Mouse (Mus musculus) CH12.LX (cell line): ENCODE results near the gene Vps9d1. TPM values are rescaled to one million over a fixed set of nuclear protein-coding genes. Genes with fewer than 3 reads are reported as not detected.

ENCODE experiments used
- DNase-seq: peaks from one replicate; pipeline ENCODE4 v3.0.0-alpha.2; 2013; ENCODE audit errors: extremely low read depth
- H3K27ac ChIP-seq: 2 replicates; pipeline ENCODE4 v1.5.1; 2012; ENCODE audit warnings: low read depth, mild to moderate bottlenecking, control low read depth, moderate library complexity; ENCODE audit not compliant: insufficient read depth
- H3K27me3 ChIP-seq: replicated peaks from 2 replicates; pipeline ENCODE3; 2012; ENCODE audit warnings: inconsistent platforms
- H3K36me3 ChIP-seq, 2 experiments: replicated peaks in 1 of 2; 2 replicates each; pipeline versions ENCODE3 to v1.6.1; 2012; ENCODE audit warnings: inconsistent platforms in 1 of 2, low read length in 1 of 2, mild to moderate bottlenecking in 1 of 2, mixed read lengths in 1 of 2, moderate library complexity in 1 of 2; ENCODE audit not compliant: control insufficient read depth in 1 of 2, insufficient read depth in 1 of 2
- H3K4me1 ChIP-seq, 2 experiments: 2 replicates each; pipeline ENCODE4 v1.6.1; 2012; ENCODE audit warnings: inconsistent platforms in 1 of 2, moderate library complexity in 1 of 2; ENCODE audit not compliant: insufficient read depth in 2 of 2, control insufficient read depth in 1 of 2
- H3K4me2 ChIP-seq: 2 replicates; pipeline ENCODE4 v1.6.1; 2012; ENCODE audit warnings: low read depth, mild to moderate bottlenecking, control low read depth; ENCODE audit not compliant: poor library complexity, insufficient read depth, severe bottlenecking
- H3K4me3 ChIP-seq, 3 experiments: fragments of 150-350 bp in 1 of 3; sonication (generic) in 1 of 3; replicated peaks in 1 of 3; 2 replicates each; pipeline versions ENCODE3 to v1.5.1; 2011 to 2012; ENCODE audit warnings: low read depth in 2 of 3, low read length in 2 of 3, mild to moderate bottlenecking in 2 of 3, moderate library complexity in 2 of 3, control low read depth in 1 of 3, improper control_type of control experiment in 1 of 3, inconsistent platforms in 1 of 3, mixed read lengths in 1 of 3; ENCODE audit not compliant: poor library complexity in 1 of 3
- H3K79me2 ChIP-seq: replicated peaks from 2 replicates; pipeline ENCODE4 v1.6.1; 2012; ENCODE audit warnings: mild to moderate bottlenecking, moderate library complexity; ENCODE audit not compliant: control insufficient read depth, poor library complexity, insufficient read depth, severe bottlenecking; ENCODE audit errors: extremely low read depth
- H3K9ac ChIP-seq: 2 replicates; pipeline ENCODE4 v1.6.1; 2012; ENCODE audit warnings: low read depth, mild to moderate bottlenecking, control low read depth, moderate library complexity; ENCODE audit not compliant: insufficient read depth
- H3K9me3 ChIP-seq: replicated peaks from 2 replicates; pipeline ENCODE3; 2012; ENCODE audit warnings: low read length, inconsistent platforms, mixed read lengths
- CHD1 ChIP-seq: IDR thresholded peaks from 2 replicates; pipeline ENCODE4 v1.6.1; 2012; ENCODE audit warnings: low read depth, low read length, improper control_type of control experiment, inconsistent platforms
- CHD2 ChIP-seq: IDR thresholded peaks from 2 replicates; pipeline ENCODE4 v1.6.1; 2011; ENCODE audit warnings: low read length, improper control_type of control experiment
- CTCF ChIP-seq, 2 experiments: IDR thresholded peaks in 1 of 2; conservative IDR thresholded peaks in 1 of 2; 2 replicates each; pipeline ENCODE4 v1.5.1; 2011 to 2012; ENCODE audit warnings: low read depth in 2 of 2, low read length in 2 of 2, improper control_type of control experiment in 1 of 2, inconsistent platforms in 1 of 2, mild to moderate bottlenecking in 1 of 2, moderate library complexity in 1 of 2
- E2F4 ChIP-seq: IDR thresholded peaks from 2 replicates; pipeline ENCODE4 v1.6.1; 2011; ENCODE audit warnings: low read depth, low read length, improper control_type of control experiment; ENCODE audit not compliant: insufficient replicate concordance
- ELF1 ChIP-seq: IDR thresholded peaks from 2 replicates; pipeline ENCODE4 v1.6.1; 2014; ENCODE audit warnings: low read depth, mild to moderate bottlenecking, inconsistent platforms, low read length, improper control_type of control experiment
- EP300 ChIP-seq: IDR thresholded peaks from 2 replicates; pipeline ENCODE4 v1.6.1; 2011; ENCODE audit warnings: low read length, improper control_type of control experiment
- GABPA ChIP-seq: IDR thresholded peaks from 2 replicates; pipeline ENCODE4 v1.6.1; 2012; ENCODE audit warnings: low read depth, low read length, improper control_type of control experiment, inconsistent platforms; ENCODE audit not compliant: insufficient replicate concordance
- JUN ChIP-seq: IDR thresholded peaks from 2 replicates; pipeline ENCODE4 v1.6.1; 2011; ENCODE audit warnings: low read depth, mild to moderate bottlenecking, low read length, improper control_type of control experiment, moderate library complexity; ENCODE audit not compliant: insufficient read depth
- MAX ChIP-seq: IDR thresholded peaks from 2 replicates; pipeline ENCODE4 v1.6.1; 2011; ENCODE audit warnings: low read length, improper control_type of control experiment
- MAZ ChIP-seq: IDR thresholded peaks from 2 replicates; pipeline ENCODE4 v1.6.1; 2012; ENCODE audit warnings: low read depth, mild to moderate bottlenecking, inconsistent platforms, low read length, improper control_type of control experiment, moderate library complexity
- MXI1 ChIP-seq: IDR thresholded peaks from 2 replicates; pipeline ENCODE4 v1.6.1; 2011; ENCODE audit warnings: mild to moderate bottlenecking, low read depth, low read length, improper control_type of control experiment
- NRF1 ChIP-seq: IDR thresholded peaks from 2 replicates; pipeline ENCODE4 v1.6.1; 2014; ENCODE audit warnings: low read depth, mild to moderate bottlenecking, inconsistent platforms, low read length, improper control_type of control experiment, moderate library complexity
- POLR2A ChIP-seq: IDR thresholded peaks from 2 replicates; pipeline ENCODE4 v1.6.1; 2011; ENCODE audit warnings: low read depth, mild to moderate bottlenecking, improper control_type of control experiment, low read length
- SIN3A ChIP-seq: IDR thresholded peaks from 2 replicates; pipeline ENCODE4 v1.6.1; 2012; ENCODE audit warnings: low read length, improper control_type of control experiment, inconsistent platforms
- TBP ChIP-seq: conservative IDR thresholded peaks from 2 replicates; pipeline ENCODE4 v1.6.1; 2011; ENCODE audit warnings: low read depth, low read length, improper control_type of control experiment
- TCF12 ChIP-seq: IDR thresholded peaks from 2 replicates; pipeline ENCODE4 v1.6.1; 2014; ENCODE audit warnings: low read depth, mild to moderate bottlenecking, inconsistent platforms, low read length, improper control_type of control experiment
- UBTF ChIP-seq: IDR thresholded peaks from 2 replicates; pipeline ENCODE4 v1.6.1; 2012; ENCODE audit warnings: low read depth, mild to moderate bottlenecking, inconsistent platforms, low read length, improper control_type of control experiment, moderate library complexity
- USF2 ChIP-seq: conservative IDR thresholded peaks from 2 replicates; pipeline ENCODE4 v1.6.1; 2011; ENCODE audit warnings: low read depth, low read length, improper control_type of control experiment
- ZKSCAN1 ChIP-seq: IDR thresholded peaks from 2 replicates; pipeline ENCODE4 v1.6.1; 2012; ENCODE audit warnings: low read depth, inconsistent platforms, low read length, improper control_type of control experiment, borderline replicate concordance
- ZMIZ1 ChIP-seq: IDR thresholded peaks from 2 replicates; pipeline ENCODE4 v1.6.1; 2012; ENCODE audit warnings: low read depth, mild to moderate bottlenecking, inconsistent platforms, low read length, improper control_type of control experiment
- ZNF384 ChIP-seq: IDR thresholded peaks from 2 replicates; pipeline ENCODE4 v1.6.1; 2012; ENCODE audit warnings: low read depth, low read length, improper control_type of control experiment, inconsistent platforms
- dilution Hi-C: fragments of 300-500 bp; cut with MboI; formaldehyde crosslinking; loops from 2 replicates; pipeline ENCODE4 v1.14.3; 2020; ENCODE audit warnings: low sequenced_read_pairs; ENCODE audit not compliant: extremely low pct_unique_long_range_greater_than_20kb, extremely low pct_ligation_motif_present
- in situ Hi-C: fragments of 300-500 bp; cut with MboI; formaldehyde crosslinking; loops from 3 replicates; pipeline ENCODE4 v1.14.3; 2019; ENCODE audit warnings: low sequenced_read_pairs, low pct_ligation_motif_present, low pct_unique_long_range_greater_than_20kb, mixed read lengths
- polyA plus RNA-seq: library from polyadenylated mRNA; unstranded; fragments of >175 nt; gene quantifications from 2 replicates; pipeline ENCODE4 v1.2.1, GENCODE M21; 2012; ENCODE audit warnings: low read depth; ENCODE audit not compliant: insufficient read length
- total RNA-seq, 2 experiments: library from RNA; depleted of rRNA; stranded (reverse); fragments of 300-350 nt in 1 of 2; fragments of >200 nt in 1 of 2; gene quantifications; 2 replicates each; pipeline ENCODE4 v1.2.3; 2012 to 2014

Gene Vps9d1
- total and polyA plus RNA-seq, 3 experiments = 2.8 to 9.7 (median 5.5) TPM

DNA sequence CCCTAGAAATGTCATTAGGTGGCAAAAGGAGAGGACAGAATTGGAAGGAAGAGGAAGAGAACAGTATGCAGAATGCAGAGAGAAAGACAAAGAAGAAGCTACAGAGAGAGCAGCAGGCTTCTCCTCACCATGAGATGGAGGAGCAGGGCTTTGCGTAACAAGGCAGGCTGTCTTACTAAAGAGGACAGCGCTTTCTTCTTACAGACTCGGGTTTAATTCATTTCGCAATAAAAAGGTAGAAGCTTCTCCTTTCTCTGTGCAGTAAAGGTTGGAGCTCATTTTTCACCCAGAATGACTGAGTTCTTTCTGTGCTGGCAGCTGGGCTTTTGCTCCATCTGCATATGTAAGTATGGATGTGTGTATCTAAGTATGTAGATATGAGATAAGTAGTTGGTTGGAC is 25.7 kb upstream of the Vps9d1 start:
- in situ Hi-C loops (no loop called here), dilution Hi-C loops (no loop called here)
- Histone ChIP-seq H3K9ac (no peak overlapping the region), H3K27ac (no peak overlapping the region), H3K4me1 (peaks cover 9 to 23% of the 10 kb centered on the region in 2 experiments), H3K36me3 (peaks cover 43 to 81% of the 10 kb centered on the region in 2 experiments), H3K27me3 (no peaks in the 10 kb centered on the region), H3K79me2 (no peaks in the 10 kb centered on the region), H3K9me3 (no peaks in the 10 kb centered on the region), H3K4me3 (no peak overlapping the region), H3K4me2 (no peak overlapping the region)
- TF ChIP-seq E2F4 = no peak
- no peak for TF ChIP-seq MXI1
- no peak for TF ChIP-seq ZKSCAN1
- no peak for TF ChIP-seq GABPA
- no peak for TF ChIP-seq MAX
- TF ChIP-seq ZMIZ1 = no peak
- no peak for TF ChIP-seq TBP
- no peak for TF ChIP-seq CTCF (conservative IDR thresholded peaks at IDR 0.05 in 1 of 2, IDR thresholded peaks at IDR 0.05 in 1 of 2; ENCODE audit: low read depth in 2 of 2, low read length in 2 of 2)
- TF ChIP-seq TCF12 = no peak
- TF ChIP-seq JUN = no peak
- TF ChIP-seq UBTF = no peak
- no peak for TF ChIP-seq USF2
- no peak for TF ChIP-seq CHD1
- TF ChIP-seq NRF1 = no peak
- TF ChIP-seq ELF1 = no peak
- no peak for TF ChIP-seq MAZ
- no peak for DNase-seq

DNA sequence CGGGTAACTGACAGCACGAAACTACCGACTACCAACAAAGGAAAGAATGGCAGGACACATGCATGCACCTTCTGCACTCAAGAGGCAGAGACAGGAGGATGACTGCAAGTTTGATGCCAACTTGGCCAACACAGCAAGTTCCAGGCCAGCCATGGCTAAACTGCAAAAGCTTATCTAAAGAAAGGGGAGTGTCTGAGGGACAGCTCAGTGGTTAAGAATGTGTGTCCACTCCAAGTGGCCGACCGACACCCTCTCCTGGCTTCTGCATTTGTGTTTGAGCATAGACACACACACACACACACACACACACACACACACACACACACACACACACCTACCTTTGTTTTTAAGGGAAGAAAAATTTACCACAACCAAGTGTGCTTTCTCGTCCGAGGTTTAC is 24.3 kb upstream of the Vps9d1 start:
- H3K4me3 ChIP-seq = no peak overlapping the region
- H3K27ac ChIP-seq = no peak overlapping the region
- H3K9ac ChIP-seq = no peak overlapping the region
- TF ChIP-seq SIN3A = no peak
- no peak for TF ChIP-seq JUN
- no peak for TF ChIP-seq TCF12
- TF ChIP-seq ZKSCAN1 = no peak
- TF ChIP-seq MAZ = no peak
- TF ChIP-seq ZNF384 = no peak
- no peak for TF ChIP-seq CHD2
- TF ChIP-seq POLR2A = no peak
- TF ChIP-seq EP300 = no peak
- TF ChIP-seq, all 38 proteins: peak for 0
- no peaks in the 10 kb centered on the region for H3K79me2 ChIP-seq
- no peak overlapping the region for H3K4me2 ChIP-seq
- in situ Hi-C loops = no loop called here
- peaks cover 0 to 12% of the 10 kb centered on the region in 2 experiments; a peak in 2 of 4 replicates for H3K4me1 ChIP-seq
- DNase-seq = no peak
- H3K27me3 ChIP-seq = no peaks in the 10 kb centered on the region
- H3K36me3 ChIP-seq = peaks cover 52 to 88% of the 10 kb centered on the region in 2 experiments
- dilution Hi-C loops = no loop called here
- no peaks in the 10 kb centered on the region for H3K9me3 ChIP-seq
